Mouse (Mus musculus) neutrophil, adult 5-6 weeks (primary cell): Measurements from ENCODE around the gene Zfp131. TPM values are rescaled to one million over a fixed set of nuclear protein-coding genes. Genes with fewer than 3 reads are reported as not detected.

Source experiments
- total RNA-seq: library from RNA; stranded (forward); fragments of 200-1000 nt; gene quantifications from 2 replicates; pipeline ENCODE4 v1.2.3, GENCODE M21; 2017

The Zfp131 gene
- total RNA-seq, 1 experiment from 2014 or later = 65.6 TPM

Other genes with a start within 250 kb of the Zfp131 start
- gene Ccl28, start 167.1 kb downstream of the Zfp131 start, total RNA-seq = not detected in 2 replicates
- 23.6 and 25.7 TPM in 2 replicates for gene Hmgcs1, start 100.5 kb downstream of the Zfp131 start, total RNA-seq
- 0.23 and 0.37 TPM in 2 replicates for gene Nim1k, start 35.0 kb downstream of the Zfp131 start, total RNA-seq
- gene AF067063, start 39.3 kb upstream of the Zfp131 start, total RNA-seq = not detected in 2 replicates
- not detected in 2 replicates for gene D13Ertd608e, start 45.1 kb upstream of the Zfp131 start, total RNA-seq
- gene Tcstv1, start 103.9 kb upstream of the Zfp131 start, total RNA-seq = not detected in 2 replicates
- gene Gm21761, start 138.4 kb upstream of the Zfp131 start, total RNA-seq = not detected in 2 replicates
- gene B020031M17Rik, start 159.9 kb upstream of the Zfp131 start, total RNA-seq = not detected in 2 replicates
- gene Gm36079, start 236.1 kb upstream of the Zfp131 start, total RNA-seq = not detected in 2 replicates